Mouse (Mus musculus): ENCODE measurements around the gene Ak4.
"Not testable (repeated sequence)": the region's sequence is repeated elsewhere in the genome, so short reads cannot be mapped to it uniquely, and the experiment has no call there.

Gene Ak4

DNA sequence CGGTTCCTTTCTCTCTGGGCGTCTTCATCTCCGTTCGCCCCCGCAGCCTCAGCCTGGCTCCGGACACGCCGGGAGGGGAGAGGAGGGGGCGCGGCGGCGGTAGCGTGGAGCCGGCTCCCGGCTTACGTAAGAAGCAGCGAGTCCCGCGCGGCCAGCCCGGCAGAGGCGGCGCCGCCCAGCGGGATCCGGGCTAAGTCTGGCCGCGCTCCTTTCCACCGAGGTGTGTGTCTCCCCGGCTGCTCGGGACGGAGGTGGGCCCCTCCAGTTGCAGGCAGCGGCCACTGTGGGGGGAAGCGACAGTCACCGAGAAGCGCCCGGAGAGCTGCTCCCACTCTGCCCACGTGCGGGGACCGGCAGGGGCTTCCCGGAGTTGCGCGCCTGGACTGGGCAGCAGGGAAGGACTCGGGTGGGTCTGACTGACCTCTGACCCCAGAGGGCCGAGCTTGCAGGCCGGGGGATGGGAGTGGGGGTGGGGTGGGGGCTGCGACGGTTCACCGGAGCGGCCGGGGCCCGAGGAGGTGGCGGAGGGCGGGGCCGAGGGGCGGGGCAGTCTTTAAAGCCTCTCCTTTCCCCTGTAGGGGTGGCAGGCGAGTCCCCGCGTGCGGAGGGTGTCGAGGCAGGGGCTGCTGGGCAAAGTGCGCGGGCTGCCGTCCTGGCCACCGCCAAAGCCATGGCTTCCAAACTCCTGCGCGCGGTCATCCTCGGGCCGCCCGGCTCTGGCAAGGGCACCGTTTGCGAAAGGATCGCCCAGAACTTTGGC, at the start of gene Ak4:
Gene Ak4, plus strand, starts transcription at position 127 of the 760 bp plus-strand sequence.
- peak; percentile 60 for DNase-seq

DNA sequence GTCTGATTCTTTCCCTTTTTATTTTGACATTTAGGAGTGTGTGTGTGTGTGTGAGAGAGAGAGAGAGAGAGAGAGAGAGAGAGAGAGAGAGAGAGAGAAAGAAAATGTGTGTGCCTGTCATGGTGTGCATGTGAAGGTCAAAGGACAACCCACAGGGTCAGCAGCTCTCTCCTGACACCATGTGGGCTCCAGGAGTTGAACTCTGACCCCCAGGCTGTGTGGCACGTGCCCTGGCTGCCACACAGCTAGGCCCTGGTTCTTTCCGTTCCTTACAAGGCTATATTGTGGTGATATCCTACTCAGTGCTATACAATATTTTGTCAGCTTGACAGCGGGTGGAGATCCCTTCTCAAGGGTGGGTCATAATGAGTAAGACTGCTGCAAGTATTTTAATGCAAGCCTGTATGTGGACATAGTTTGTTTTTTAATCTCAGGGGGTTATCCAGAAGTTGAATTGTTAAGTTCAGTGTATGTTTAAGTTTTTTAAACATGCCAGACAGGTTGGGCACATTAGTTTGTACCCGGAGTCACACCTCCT, 49.3 kb upstream of the Ak4 start:
- no peak for DNase-seq

DNA sequence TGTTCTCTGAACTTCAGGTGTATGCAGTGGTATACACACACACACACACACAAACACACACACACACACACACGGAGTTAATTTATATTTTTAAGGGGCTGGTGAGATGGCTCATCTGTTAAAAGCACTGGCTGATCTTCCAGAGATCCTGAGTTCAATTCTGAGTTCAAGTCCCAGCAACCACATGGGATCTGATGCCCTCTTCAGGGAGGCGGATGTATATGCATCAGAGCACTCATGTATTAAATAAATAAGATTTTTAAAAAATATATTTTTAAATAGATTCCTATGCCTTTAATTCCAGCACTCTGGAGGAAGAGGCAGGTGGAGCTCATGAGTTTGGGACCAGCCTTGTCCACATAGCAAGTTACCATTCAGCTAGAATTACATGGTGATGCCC, 46.8 kb upstream of the Ak4 start:
- DNase-seq = no peak

DNA sequence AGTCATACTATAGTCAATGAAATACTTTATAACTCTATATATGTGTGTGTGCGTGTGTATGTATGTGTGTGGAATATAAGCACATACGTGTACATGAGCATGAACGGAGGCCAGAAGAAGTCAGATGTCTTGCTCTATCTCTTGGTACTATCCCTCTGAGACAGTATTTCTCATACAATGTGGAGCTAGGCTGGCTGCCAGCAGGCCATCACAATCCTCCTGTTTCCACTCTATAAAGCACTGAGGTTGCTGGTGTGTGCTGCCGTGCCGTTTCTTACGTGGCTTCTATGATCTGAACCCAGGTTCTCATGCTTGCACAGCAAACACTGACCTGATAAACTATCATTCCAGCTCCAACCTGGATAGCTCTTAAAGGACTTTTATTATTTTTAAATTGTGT, 46.3 kb upstream of the Ak4 start:
- DNase-seq = no peak

DNA sequence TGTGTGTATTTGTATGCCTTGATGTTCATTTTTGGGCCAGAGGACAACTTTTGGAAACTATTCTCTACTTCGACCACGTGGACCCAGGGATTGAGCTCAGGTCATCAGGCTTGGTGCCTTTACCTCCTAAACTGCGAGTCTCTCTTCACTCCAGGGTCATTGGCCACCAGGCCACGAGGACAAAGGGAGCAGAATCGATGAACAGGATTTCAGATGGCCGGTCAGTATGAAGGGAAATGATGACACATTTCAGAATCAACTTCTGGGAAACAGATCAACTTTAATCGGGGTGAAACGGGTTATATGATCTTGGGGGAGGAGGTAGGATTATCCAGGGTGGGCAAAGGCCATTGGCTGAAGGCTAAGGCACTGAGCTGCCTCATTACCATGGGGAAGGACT, 45.0 kb upstream of the Ak4 start:
- no peak for DNase-seq

DNA sequence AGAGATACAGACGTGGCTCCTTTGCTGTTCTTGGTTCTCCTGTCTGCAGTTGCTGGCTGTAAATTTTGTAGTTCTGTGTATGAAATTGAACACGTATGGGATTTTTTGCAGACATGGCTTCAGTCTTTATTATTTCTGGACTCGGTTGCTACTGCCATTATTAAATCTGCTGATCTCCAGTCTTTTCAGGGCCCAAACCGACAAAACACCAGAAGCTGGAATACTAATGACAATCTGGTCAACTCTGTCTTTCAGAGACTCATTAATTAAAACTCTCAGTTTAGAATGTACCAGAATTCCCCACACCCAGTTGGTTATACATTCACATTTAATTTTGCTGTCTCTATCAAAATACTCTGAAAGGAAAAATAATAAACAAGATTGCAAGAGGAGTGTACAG, 42.2 kb upstream of the Ak4 start:
- DNase-seq = no peak

DNA sequence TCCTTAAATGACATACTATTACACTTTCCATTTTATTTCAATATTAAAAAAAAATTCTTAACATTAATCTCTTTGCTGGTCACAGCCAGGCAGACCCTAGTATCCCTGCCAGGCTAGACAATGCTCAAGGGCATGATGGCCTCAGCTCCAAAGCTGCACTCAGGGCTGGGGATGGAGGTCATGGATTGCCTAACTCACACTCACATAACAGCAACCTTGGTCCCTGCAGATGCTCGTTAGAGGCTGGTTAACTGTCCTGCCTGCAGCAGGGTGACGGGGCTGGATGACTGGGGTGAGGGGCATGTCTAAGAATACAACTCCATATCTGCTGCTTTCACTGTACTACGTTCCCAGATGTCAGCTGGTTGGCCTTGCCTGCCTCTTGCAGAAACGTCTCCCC, 40.8 kb upstream of the Ak4 start:
- no peak for DNase-seq

DNA sequence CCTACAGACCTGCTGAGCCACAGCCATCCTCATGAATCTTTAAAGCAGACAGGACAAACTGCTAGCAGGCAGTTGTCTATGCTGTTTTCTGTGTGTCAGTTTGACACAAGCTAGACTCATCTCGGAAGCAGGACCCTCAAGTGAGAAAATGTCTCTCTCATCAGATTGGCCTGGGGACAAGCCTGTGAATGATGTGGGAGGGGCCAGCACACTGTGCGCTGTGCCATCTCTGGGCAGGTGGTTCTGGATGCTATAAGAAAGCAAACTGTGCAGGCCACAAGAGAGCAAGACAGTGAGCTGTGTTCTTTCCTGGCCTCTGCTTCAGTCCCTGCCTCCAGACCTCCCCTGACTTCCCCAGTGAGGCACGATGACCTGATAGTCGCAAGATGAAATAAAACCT, 40.3 kb upstream of the Ak4 start:
- DNase-seq = no peak

DNA sequence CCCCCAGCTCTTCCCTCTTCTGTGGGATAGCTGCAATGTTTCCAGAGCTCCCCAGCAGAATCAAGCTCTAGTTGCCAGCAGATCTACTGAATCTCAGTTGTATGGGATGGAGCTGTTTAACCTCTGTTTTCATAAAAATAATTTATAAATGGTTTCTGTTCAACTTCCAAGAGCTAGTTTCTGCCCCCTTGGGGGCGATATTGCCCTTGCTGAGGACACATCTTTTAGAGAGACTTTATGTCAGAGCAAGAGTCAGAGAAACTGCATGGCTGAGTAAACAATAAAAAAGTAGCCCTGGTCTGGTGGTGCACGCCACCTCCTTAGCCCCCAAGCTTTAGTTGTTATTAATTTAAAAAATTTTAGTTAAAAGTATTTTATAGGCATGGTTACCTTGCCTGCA, 34.1 kb upstream of the Ak4 start:
- DNase-seq = peak; percentile 13

DNA sequence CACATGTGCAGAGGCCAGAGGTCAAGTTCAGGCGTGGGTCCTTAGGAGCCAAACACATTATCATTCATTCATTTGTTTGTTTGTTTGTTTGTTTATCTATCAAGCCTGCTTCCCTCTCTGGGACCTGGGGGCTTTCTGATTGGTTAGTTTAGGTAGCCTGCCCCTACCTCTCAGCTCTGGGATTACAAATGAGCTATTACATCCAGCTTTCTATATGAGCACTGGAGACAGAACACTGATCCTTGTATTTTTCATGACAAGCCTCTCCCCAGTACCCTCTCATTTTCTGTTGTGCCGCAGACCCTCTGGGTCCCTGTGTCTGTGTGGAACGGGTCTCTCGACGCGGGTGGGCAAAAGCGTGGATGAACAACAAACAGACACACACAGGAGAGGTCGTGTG, 30.8 kb upstream of the Ak4 start:
- no peak for DNase-seq

DNA sequence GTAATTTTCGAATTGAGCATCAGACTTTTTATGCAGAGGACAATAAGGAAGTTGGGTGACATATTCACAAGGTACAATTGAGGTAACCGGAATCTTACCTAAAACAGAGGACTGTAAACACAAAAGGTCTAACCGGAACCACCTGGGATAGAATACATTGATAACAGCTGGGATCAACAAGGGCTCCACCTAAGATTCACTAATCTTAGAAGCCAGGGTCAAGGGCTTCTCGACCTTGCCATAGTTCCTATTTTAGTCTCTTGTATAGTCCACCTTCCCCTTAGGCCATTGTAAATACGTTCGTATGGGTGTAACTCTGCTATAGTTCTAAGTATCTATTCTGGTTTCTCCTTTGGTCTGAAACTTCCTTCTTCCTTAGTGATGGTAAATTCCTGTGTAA, 30.4 kb upstream of the Ak4 start:
- not testable (repeated sequence) for DNase-seq

DNA sequence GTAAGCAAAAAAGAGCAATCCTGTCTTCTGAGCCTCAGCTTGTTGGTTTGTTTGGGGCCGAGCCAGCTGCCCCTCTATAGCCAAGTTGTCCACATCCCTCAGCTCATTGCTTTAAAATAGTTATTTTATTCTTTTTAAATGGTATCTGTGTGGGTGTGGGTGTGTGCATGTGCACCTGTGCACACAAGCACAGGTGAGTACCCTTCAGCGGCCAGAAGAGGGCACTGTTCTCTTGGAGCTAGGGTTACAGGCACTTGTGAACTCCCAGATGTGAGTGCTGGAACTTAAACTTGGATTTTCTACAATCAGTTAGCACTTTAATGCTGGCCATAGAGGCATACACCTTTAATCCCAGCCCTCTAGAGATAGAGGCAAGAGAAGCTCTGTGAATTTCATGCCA, 26.8 kb upstream of the Ak4 start:
- DNase-seq = peak; percentile 66

DNA sequence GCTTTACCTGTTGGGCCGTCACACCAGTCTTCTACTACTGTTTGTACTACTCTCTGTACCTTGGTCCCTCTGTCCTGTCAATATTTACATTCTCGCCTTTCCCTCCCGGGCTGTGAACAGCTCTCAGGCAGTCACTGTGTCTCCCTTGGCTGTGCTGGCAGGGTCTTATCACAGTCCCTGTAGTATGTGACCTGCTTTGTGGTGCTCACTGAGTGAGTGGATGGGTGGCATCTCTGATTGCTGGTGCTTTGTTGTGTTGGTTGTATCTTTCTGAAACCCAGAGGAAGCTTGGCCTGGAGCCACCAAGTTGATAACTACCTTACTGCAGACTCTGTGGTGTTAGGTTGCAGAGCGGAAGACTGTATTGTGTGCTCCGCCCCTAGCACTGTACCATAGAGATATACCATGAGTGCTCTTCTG, 25.8 kb upstream of the Ak4 start:
- no peak for DNase-seq

DNA sequence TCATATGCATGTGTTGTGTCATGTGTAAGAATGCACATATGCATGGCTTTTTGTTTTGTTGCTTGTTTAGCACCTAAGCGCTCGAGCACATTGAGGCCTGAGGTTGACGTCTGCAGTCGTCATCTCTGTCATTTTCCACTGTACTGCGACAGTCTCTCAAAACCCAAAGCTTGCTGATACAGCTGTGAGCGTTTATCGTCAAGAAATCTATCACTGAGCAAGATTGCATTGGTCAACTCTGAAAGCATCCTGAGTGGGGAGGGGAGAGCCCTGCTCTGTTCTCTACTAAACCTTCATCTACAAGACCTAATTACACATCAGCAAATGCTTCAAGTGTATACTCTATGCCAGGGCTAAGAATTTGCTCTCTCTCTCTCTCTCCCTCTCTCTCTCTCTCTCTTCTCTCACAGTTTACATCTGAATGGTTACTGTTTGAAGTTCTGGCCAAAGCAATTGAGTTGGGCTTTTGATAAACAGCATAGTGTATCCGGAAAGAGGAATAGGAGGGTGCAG, 24.0 kb upstream of the Ak4 start:
- no peak for DNase-seq

DNA sequence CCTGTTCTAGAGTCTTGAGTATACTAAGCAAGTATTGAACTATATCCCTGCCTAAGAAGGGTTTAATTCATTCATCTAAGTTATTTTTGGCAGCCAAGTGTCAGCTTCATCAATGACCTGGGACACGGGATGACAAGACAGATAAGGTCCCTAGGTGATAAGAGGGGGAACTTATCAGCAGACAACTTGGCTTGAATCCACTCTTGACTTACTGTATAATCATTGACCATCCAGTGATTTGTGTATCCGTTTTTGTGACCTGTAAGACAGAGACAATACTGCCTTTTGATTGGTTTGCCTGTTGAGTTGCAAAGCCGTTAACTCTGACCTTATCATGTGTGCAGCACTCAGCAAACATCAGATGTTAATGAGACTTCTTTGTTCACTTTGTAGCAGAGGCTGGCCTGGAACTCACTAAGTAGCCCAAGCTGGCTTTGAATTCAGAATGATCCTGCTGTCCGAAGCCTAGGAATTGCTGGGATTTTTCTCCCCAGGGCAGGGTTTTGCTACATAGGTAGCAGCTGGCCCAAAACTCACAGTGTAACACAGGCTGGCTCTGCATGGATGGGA, 19.0 kb upstream of the Ak4 start:
- DNase-seq = no peak

DNA sequence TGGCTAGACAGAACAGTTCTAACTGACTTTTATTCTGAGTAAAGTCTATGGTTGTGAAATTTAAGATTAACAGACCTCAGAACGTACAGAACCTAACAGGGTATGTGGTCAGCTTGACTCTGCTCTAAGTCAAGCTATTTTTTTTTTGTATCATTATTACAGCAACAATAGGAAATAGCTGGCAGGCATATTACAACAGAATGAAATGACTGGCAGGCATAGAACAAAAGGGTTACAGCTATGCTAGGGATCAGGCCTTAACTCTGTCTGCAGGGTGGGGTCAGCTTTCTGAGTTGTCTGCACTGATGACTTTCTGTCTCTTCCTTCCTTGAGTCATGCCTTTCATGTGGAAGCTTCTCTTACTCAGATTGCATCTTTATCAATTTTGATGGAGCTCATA, 17.1 kb upstream of the Ak4 start:
- no peak for DNase-seq

DNA sequence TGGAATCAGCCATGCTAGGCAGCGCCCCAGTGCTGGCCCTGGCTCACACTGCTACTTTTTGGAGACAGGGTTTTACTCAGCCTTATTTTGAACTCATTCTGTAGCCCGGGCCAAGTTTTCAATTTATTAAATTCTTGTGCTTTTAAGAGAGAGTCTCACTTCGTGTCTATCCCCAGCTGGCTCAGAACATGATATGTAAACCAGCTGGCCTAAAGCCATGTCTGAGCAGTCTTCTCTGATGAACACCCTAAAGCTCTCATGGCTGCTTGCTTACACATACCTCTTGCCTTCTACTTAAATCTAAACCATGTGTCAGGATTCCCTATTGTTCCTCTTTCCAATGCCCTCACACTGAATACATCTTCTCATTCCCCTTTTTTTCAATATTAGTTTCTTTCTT, 14.2 kb upstream of the Ak4 start:
- DNase-seq = no peak

DNA sequence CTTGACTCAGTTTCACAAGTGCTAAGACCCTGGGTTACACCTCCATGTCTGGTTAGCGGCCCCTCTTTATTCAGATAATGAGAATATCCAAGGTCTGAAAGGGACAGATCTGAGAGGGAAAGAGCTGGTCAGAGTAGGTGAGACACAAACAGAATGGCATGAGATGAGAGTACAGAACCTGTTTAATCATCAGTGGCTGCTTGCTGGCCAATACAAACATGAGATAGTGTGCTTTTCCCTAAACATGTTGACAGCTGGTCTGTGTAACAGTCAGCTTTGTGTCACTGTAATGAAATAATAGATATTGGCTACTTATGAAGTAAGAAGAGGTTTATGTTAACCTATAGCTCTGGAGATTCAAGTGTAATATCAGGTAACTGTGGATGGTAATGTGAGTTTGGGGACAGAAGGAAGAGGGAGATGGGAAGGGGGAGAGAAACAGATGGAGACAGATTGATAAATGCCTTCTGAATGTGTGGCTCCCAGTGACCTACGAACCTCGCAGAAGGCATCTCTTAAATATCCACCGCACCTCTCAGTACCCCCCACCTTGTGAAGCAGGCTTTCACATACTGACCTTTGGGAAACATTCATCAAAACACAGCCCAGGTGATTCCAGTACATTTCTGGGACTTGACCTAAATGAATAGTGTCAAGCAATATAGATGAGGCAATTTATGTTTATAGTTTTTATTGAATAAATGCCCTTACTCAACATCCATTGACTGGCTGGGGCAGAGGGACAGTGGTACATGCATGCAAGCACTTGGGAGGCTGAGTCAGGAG, 12.5 kb upstream of the Ak4 start:
- DNase-seq = no peak

DNA sequence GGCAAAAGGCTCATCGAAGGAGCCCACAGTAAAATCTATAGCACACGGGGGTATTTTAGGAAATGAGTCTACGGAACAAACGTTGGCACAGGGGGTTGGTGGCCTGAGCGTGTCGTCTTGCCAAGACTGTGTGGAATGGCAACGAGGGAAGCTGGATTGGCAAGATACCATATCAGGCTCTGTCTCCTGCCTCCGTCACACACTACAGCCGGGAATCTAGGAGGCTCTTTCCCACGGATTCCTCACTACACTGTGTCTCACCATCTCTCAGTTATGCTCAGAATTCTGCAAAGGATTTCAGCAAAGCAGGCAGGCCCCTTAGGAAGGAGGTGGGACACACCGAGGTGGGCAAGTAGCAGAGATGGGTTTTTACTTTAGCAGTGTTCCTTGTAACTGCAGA, 2.1 kb upstream of the Ak4 start:
- no peak for DNase-seq

DNA sequence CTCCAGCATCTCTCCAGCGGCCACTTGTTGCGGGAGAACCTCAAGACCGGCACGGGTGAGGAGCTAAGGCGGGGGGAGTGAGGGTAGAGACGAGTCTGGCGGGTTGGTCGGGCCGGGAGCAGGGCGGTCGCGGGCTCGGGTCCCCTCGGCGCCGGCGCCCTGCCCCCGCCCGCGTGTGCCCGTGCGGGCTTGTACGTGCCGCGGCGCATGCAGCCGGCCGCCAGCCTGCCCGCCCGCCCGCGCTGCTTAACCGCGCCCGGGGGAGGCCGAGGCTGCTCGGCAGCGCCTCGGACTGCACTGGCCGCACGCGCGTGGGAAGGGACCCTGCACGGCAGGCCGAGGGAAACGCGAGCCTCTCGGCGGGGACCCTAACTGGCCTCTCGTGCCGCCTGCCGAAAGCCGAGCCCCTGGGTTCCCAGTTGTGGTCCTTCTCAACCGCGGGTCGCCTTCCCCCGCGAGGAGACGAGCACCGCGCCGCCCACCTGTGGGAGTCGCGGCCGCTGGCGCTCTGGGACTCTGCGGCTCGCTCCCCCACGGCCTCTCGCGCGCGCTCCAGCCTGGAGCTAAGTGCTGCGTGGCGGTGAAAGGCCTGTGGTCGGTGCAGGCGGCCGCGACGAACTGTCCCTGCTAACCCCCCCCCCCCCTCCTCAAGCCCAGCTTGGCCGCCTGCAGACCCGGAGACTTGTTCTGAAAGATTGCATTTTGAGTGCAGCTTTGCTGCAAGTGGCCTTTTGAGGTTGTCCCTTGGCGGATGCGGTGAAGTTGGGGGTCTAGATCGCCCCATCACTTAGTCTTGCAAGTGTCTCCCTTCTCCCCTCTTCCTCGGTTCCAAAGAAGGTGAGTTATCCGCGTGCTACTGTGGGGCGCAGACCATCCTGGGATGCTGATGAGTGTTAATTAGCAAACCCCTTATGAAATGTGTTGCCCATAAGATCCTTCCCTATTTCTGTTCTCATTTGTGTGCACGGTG, 1.1 kb downstream of the Ak4 start:
- DNase-seq = peak; percentile 15

DNA sequence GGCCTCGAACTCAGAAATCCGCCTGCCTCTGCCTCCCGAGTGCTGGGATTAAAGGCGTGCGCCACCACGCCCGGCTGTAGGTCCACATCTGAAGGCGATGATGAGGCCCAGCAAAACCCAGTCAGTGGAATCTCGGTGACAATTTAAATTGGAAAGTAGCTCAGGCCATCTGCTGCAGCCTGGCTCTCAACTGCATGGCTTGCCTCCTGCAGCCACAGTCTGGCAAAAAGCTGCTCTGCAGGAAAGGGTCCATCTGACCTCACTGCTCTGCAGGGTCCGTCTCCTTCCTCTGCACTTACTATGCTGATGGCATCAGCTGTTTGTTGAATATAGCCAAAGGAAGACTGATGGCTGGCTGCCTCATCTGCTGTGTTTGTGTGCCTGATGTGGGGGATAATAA, 3.9 kb downstream of the Ak4 start:
- DNase-seq = no peak

DNA sequence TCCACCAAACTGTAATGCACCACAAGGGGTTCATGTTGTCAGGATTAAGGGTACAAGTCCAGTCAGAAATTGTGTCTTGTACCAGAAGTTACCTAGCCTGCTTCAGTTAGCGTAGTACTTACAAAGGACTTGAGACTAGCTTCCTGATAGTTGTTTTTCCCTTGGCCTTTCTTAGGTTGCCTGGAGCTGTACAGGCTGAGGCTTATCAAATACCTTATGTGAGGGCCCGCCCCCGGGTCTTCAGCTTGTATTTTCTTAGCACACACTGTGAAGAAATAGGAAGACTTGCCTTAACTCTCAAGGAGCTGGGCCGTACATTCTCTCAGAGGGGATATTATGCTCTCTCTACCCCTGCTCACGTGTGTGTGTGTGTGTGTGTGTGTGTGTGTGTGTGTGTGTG, 4.5 kb downstream of the Ak4 start:
- DNase-seq = no peak

DNA sequence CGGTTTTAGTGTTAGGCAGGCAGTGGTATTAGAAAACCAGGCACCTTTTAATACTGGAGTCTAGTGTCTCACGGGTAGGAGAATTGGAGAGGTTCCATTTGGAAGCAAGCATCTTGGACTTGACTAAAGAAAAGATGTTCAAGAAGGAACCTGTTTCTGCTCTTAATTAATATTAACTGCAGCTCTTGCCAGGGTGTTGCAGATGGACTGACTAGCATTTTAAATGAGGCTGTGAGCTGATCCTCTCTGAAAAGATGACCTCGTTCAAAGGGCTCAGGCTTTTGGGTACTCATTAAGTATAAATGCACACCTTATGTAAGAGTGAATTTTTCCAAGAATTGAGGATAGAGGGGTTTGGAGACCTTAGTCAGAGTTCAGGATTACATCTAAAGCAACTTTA, 5.4 kb downstream of the Ak4 start:
- no peak for DNase-seq
